Mouse (Mus musculus): Measurements from ENCODE around the gene Dip2c. TPM values are rescaled to one million over a fixed set of nuclear protein-coding genes. Genes with fewer than 3 reads are reported as not detected.
A peak's percentile ranks its signal among the peaks of the same experiment; 100 is the strongest.

Dip2c gene
- 10 to 100 TPM; 25.1 to 26.9 TPM for total RNA-seq (2021)
- long read RNA-seq, experiment 1, partial matches to known transcripts: 1 of 5 reads
- long read RNA-seq, experiment 1, other reads (novel, unspliced or antisense): 4 of 5 reads
- long read RNA-seq, experiment 2, partial matches to known transcripts: 2 of 8 reads
- long read RNA-seq, experiment 2, other reads (novel, unspliced or antisense): 6 of 8 reads

GRCm38 (mm10) chr13:9276322-9276855, at the start of gene Dip2c:
Gene Dip2c, plus strand, starts transcription at chr13:9276528.
- DNase-seq (ENCODE audit: low spot score in 2 of 2): peak; percentile 59 to 77

DNA sequence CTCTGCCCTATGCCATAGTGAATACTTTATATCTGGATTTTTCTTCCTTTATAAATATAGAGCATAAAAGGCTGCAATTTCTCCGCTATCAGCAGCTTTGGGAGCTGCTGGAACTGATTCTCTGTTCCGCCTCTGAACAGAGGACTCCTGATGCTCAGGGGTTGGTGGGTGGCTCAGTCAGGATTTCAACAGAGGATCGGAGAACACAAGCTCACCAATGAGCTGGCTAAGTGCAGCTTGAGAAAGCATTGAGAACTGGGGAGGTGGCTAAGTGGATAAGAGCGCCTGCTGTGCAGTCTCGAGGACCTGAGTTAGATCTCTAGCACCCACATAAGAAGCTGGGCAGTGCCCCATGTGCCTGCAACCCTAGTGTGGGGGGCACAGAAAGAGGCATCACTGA, 49.2 kb upstream of the Dip2c start:
- DNase-seq (ENCODE audit: low spot score in 2 of 2): no peak

- no peak for DNase-seq (ENCODE audit: low spot score in 2 of 2)
Observed at GRCm38 (mm10) chr13:9237495-9237894, 38.8 kb upstream of the Dip2c start.

GRCm38 (mm10) chr13:9239127-9239526, 37.2 kb upstream of the Dip2c start:
- no peak for DNase-seq (ENCODE audit: low spot score in 2 of 2)

GRCm38 (mm10) chr13:9239631-9240236, 36.6 kb upstream of the Dip2c start:
- DNase-seq (ENCODE audit: low spot score in 2 of 2): no peak

- no peak for DNase-seq (ENCODE audit: low spot score in 2 of 2)
Observed at GRCm38 (mm10) chr13:9261748-9262147, 14.6 kb upstream of the Dip2c start.

GRCm38 (mm10) chr13:9265516-9265915, 10.8 kb upstream of the Dip2c start:
- DNase-seq (ENCODE audit: low spot score in 2 of 2): no peak

DNA sequence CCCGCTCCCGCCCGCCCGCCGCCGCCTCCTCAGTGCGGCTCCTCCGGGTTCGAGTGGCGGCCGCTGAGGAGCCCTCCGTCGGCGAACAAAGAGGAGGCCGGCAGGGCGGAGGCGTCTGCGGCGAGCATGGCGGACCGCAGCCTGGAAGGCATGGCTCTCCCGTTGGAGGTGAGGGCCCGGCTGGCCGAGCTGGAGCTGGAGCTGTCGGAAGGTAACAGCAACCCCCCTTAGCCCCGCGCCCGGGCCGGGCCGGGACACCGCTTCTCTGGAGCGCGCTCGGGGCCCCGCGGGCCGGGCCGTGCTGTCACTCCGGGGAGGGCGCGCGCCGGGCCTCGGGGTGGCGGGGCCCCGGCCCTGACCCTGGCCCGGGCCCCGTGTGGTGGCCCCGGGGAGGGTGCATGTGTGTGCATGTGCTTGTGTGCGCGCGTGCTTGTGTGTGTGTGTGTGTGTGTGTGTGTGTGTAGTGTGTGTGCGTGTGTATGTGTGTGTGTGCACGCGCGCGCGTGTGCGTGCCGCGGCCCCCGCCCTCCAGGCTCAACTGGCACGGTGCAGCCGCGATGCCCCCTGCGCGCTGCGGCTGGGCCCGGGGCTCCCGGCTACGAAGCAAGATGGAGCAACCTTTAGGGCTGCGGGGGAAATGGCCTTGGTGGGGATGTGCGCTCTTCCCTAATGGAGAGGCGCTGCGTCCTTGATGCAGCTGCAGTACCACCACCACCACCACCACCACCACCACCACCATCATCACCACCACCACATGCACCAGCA, 710 bp downstream of the Dip2c start:
- peak; percentile 10 to 30 for DNase-seq (ENCODE audit: low spot score in 2 of 2)

- no peak for DNase-seq (ENCODE audit: low spot score in 2 of 2)
Observed at GRCm38 (mm10) chr13:9277621-9277960, 1.3 kb downstream of the Dip2c start.

DNA sequence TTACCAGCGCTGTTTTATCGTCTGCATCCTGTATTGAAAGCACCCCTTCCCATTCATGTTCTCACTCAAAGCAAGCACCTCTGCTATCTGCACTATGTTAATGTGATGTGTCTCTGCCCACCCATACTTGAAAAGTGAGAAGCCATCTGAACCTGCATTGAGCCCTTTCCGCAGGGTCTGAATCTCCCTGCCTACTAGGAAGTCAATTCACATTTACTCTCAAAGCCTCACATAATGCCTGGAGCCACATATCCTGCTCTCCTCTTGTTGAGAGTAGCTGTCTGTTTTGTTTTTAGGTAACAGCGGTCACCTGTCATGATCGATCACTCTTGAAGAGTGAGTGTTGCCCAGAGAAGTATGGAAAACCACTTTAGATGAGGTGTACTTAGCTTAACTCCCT, 2.3 kb downstream of the Dip2c start:
- DNase-seq (ENCODE audit: low spot score in 2 of 2): no peak

GRCm38 (mm10) chr13:9283050-9283449, 6.7 kb downstream of the Dip2c start:
- no peak for DNase-seq (ENCODE audit: low spot score in 2 of 2)

GRCm38 (mm10) chr13:9289916-9290315, 13.6 kb downstream of the Dip2c start:
- no peak for DNase-seq (ENCODE audit: low spot score in 2 of 2)

DNA sequence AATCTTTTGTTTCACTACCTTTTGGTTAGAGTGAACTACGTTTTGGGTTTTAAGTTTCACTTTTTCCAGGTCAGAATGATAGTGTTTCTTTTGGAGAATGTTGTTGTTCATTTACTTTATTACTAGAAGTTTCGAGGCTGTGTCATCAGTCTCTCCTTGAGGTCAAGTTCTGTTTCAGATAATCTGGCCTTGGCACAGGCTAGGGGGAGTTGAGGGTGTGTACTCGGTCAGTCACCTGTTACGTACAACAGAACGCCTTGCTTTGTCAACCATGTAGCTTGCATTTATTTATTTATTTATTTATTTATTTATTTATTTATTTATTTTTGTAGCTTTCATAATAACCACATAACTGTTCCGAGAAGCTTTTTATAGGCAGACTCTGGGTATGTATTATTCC, 20.0 kb downstream of the Dip2c start:
- DNase-seq (ENCODE audit: low spot score in 2 of 2): no peak

DNA sequence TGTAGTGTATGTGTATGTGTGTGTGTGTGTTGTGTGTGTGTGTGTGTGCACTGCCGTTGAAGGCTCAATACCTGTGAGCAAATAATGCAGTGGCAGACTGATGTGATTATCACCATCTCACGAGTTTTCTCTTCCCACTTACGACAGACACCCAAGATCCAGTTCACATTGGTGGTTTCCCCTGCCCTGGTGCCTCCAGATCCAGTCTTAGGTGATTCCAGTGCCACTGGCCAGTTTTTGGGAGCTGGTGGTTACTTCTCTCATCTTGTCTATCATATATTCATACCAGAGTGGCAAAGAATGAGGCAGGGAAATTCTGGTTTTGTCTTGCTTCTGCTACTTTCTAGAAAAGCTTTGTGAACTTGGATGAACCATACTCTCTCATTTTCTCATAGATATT, 20.9 kb downstream of the Dip2c start:
- no peak for DNase-seq (ENCODE audit: low spot score in 2 of 2)

DNA sequence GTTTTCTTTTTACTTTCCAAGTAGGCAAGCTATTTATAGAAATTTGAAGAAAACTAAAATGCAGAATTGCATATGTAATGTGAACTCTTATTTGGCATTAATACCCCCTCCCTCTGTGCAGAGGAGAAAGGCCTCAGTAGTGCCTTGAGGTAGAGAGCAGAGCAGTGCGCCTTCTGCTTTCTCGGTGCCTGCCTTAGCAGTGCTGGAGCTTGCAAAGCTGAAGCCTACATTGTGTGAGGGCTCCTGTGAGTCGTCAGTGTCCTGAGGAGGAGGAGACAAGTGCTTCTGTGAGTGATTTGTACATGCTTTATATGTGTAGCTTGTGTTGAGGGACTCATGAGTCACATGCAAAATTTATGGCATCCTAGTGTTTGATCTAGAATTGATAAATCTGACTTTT, 21.4 kb downstream of the Dip2c start:
- DNase-seq (ENCODE audit: low spot score in 2 of 2): no peak

DNA sequence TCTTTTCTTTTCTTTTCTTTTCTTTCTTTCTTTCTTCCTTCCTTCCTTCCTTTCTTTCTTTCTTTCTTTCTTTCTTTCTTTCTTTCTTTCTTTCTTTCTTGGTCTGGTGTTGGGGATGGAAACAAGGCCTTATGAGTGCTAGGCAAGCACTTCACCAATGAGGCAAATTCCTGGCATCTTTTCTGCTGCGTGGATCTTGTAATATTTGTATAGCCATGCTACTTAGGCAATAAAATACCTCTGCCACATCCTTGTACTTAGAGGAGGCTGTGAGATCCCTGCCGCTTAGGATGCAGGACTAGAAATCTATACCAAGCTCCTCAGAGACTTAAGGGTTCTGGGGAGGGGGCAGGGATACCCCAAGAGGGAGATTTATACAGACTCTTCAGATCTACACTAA, 23.3 kb downstream of the Dip2c start:
- no peak for DNase-seq (ENCODE audit: low spot score in 2 of 2)

DNA sequence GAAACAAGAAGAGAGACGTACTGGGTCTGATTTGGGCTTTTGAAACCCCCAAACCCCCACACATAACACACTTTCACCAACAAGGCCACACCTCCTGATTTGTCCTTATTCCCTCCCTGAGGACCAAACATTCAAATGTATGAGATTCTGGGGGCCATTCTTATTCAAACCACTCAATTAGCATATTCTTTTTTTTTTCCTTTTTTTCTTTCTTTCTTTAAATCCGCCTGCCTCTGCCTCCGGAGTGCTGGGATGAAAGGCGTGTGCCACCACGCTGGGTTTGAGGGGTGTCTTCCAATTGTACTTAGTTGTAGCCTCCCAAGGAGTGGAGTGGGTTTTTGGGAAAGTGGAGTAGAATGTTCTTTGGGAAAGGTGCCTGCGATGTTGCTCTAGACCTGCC, 32.5 kb downstream of the Dip2c start:
- no peak for DNase-seq (ENCODE audit: low spot score in 2 of 2)

DNA sequence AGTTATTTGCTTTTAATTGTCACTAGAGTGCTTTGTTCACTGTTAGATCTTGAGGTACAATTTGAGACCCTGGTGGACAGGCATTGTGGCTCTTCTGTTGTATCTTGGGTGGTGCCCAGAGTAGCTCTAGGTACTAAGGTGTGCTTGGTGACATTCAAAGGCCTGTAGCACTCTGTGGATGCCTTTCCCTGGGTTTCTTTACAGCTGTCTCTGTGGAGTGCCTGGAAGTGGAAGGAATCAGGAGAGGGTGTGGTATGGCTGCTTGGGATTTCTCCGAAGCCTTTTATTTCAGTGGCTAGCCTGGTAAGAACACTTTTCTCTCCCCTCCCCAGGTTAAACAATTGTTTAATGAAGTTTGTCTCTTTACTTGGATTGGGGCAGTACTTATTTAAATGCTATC, 34.5 kb downstream of the Dip2c start:
- DNase-seq (ENCODE audit: low spot score in 2 of 2): no peak

GRCm38 (mm10) chr13:9312916-9313315, 36.6 kb downstream of the Dip2c start:
- DNase-seq (ENCODE audit: low spot score in 2 of 2): no peak

GRCm38 (mm10) chr13:9314099-9314712, 37.9 kb downstream of the Dip2c start:
- no peak for DNase-seq (ENCODE audit: low spot score in 2 of 2)

DNA sequence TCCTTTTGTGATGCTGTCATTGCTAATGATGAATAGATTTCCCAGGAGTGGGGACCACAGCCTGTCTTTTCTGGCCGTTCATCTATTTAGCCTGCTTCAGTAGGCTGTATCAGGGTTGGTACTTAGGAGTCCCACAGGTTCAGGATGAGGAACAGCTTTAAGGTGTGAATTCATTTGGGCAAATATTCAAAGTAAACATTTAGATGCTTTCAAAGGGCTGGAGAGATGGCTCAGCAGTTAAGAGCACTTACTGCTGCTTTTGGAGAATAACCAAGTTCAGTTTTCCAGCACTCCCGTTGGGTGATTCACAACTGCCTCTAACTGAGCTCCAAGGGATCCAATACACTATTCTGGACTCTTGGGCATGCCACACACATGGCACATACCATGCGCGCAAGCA, 38.4 kb downstream of the Dip2c start:
- no peak for DNase-seq (ENCODE audit: low spot score in 2 of 2)

- DNase-seq (ENCODE audit: low spot score in 2 of 2): no peak
Observed at GRCm38 (mm10) chr13:9319745-9320144, 43.4 kb downstream of the Dip2c start.

All from adrenal gland, postnatal 4 days (tissue).